Comparison of ENCODE assay signal across 11 mouse cellular contexts in genomic region chr8:70656193-70656790, GRCm38 (mm10). TPM values are rescaled to one million over a fixed set of nuclear protein-coding genes. Genes with fewer than 3 reads are reported as not detected.
DNase-seq lines count a peak whose midpoint lies in the region; ATAC-seq lines count a peak whose summit lies in the region.
"Had no signal": no experiment of that assay in that cellular context is flagged by ENCODE, and none has a peak within 500 bp of the region (broad histone marks: within the 10 kb centered on the region; RNA-seq: fewer than 3 reads in every experiment).

No protein-coding gene starts in this region.

- 9% methylated on average over 13 of the region's 13 CpGs for WGBS in forebrain, embryonic 16.5 days
- 44% methylated on average over 13 of the region's 13 CpGs for WGBS in midbrain, embryonic 10.5 days
- 77% methylated on average over 13 of the region's 13 CpGs for WGBS in heart, embryonic 10.5 days

- peak; percentile 32 for DNase-seq in left cerebral cortex, postnatal 4 days
- no peak for DNase-seq in left cerebral cortex, postnatal 14 days (ENCODE audit: low spot score in 2 of 2)
- DNase-seq in midbrain, embryonic 10.5 days (ENCODE audit: low spot score), result peak; percentile 60
- no peak for DNase-seq in adrenal gland, postnatal 25 days
- DNase-seq in heart, embryonic 10.5 days (ENCODE audit: low spot score), result no peak
- no peak for DNase-seq in ovary, postnatal 14 days (ENCODE audit: low spot score)
- no peak for DNase-seq in testis, postnatal 10 days (ENCODE audit: low spot score)
- DNase-seq: heart, postnatal 36 days; liver; lung, postnatal 4 days had no signal

- H3K9me3 ChIP-seq in forebrain, embryonic 16.5 days (ENCODE audit: control insufficient read depth, low read length), result no peaks in the 10 kb centered on the region
- no peaks in the 10 kb centered on the region for H3K9me3 ChIP-seq in midbrain, embryonic 10.5 days (replicated peaks)
- no peaks in the 10 kb centered on the region for H3K9me3 ChIP-seq in heart, embryonic 10.5 days

- H3K4me3 ChIP-seq in forebrain, embryonic 16.5 days (replicated peaks; ENCODE audit: low read length), result no peak overlapping the region
- H3K4me3 ChIP-seq in midbrain, embryonic 10.5 days, result peak overlapping the region; percentile 34; the same call in 1 of the 2 replicates
- no peak overlapping the region for H3K4me3 ChIP-seq in heart, embryonic 10.5 days

- ATAC-seq in forebrain, embryonic 16.5 days, result peak; percentile 5; the same call in 1 of the 2 replicates

- no peak overlapping the region for H3K9ac ChIP-seq in forebrain, embryonic 16.5 days (replicated peaks; ENCODE audit: low read depth, low read length)

- H3K27ac ChIP-seq in forebrain, embryonic 16.5 days (ENCODE audit: low read length), result peak overlapping the region; percentile 75
- H3K27ac ChIP-seq in midbrain, embryonic 10.5 days (replicated peaks), result peak overlapping the region; percentile 93
- no peak overlapping the region for H3K27ac ChIP-seq in heart, embryonic 10.5 days

- no peaks in the 10 kb centered on the region for H3K36me3 ChIP-seq in forebrain, embryonic 16.5 days (ENCODE audit: control insufficient read depth, insufficient read depth)
- peaks cover 37% of the 10 kb centered on the region for H3K36me3 ChIP-seq in midbrain, embryonic 10.5 days
- H3K36me3 ChIP-seq in heart, embryonic 10.5 days, result peaks cover 41% of the 10 kb centered on the region

- peak overlapping the region; percentile 13; the same call in 1 of the 2 replicates for H3K4me2 ChIP-seq in forebrain, embryonic 16.5 days (ENCODE audit: low read length)

- no peaks in the 10 kb centered on the region for H3K27me3 ChIP-seq in forebrain, embryonic 16.5 days (replicated peaks; ENCODE audit: control insufficient read depth, insufficient read depth, low read length)
- H3K27me3 ChIP-seq in midbrain, embryonic 10.5 days (ENCODE audit: low read depth, poor library complexity, severe bottlenecking), result no peaks in the 10 kb centered on the region
- H3K27me3 ChIP-seq in heart, embryonic 10.5 days (ENCODE audit: insufficient read depth, poor library complexity, severe bottlenecking), result no peaks in the 10 kb centered on the region

- intact Hi-C loops in left cerebral cortex, postnatal 4 days (cut with DNase I), result no loop called here
- intact Hi-C loops in left cerebral cortex, postnatal 14 days (cut with DNase I), result loop anchor here (5.0 kb wide), 1 partner anchor 44 kb away; no protein-coding TSS in a partner anchor

- peaks cover 33% of the 10 kb centered on the region for H3K4me1 ChIP-seq in forebrain, embryonic 16.5 days (replicated peaks; ENCODE audit: control insufficient read depth, insufficient read depth, low read length)
- peaks cover 82% of the 10 kb centered on the region for H3K4me1 ChIP-seq in midbrain, embryonic 10.5 days
- peaks cover 31% of the 10 kb centered on the region for H3K4me1 ChIP-seq in heart, embryonic 10.5 days

RNA-seq across cellular contexts. Expression of gene Pgpep1, which starts 3.9 kb away (rescaled TPM):
- total RNA-seq in left cerebral cortex, postnatal 4 days (2021), result 10 to 100 TPM; 29.7 to 30.5 TPM
- total RNA-seq in left cerebral cortex, postnatal 14 days (2021), result 10 to 100 TPM; 14.8 to 19.0 TPM
- 60.3 and 65.7 TPM in 2 replicates for polyA plus RNA-seq in forebrain, embryonic 16.5 days (2015; fragmentation: Nextera tagmentation; extraction: Ambion mirVana)
- 51.8 and 89.7 TPM in 2 replicates for polyA plus RNA-seq in midbrain, embryonic 10.5 days (2016; fragmentation: Nextera tagmentation; extraction: Ambion mirVana)
- 98.1 and 129 TPM in 2 replicates for total RNA-seq in adrenal gland, postnatal 25 days (2021)
- 38.0 and 42.0 TPM in 2 replicates for polyA plus RNA-seq in heart, embryonic 10.5 days (2016; fragmentation: Nextera tagmentation; extraction: Ambion mirVana)

RNA-seq across cellular contexts. Expression of gene Lsm4, which starts 16.8 kb away (rescaled TPM):
- 10 to 100 TPM; 85.2 to 93.7 TPM for total RNA-seq in left cerebral cortex, postnatal 4 days (2021)
- total RNA-seq in left cerebral cortex, postnatal 14 days (2021), result 10 to 100 TPM; 64.3 to 69.7 TPM
- 166 and 168 TPM in 2 replicates for polyA plus RNA-seq in forebrain, embryonic 16.5 days (2015; fragmentation: Nextera tagmentation; extraction: Ambion mirVana)
- polyA plus RNA-seq in midbrain, embryonic 10.5 days (2016; fragmentation: Nextera tagmentation; extraction: Ambion mirVana), result 315 and 355 TPM in 2 replicates
- 66.1 and 86.8 TPM in 2 replicates for total RNA-seq in adrenal gland, postnatal 25 days (2021)
- polyA plus RNA-seq in heart, embryonic 10.5 days (2016; fragmentation: Nextera tagmentation; extraction: Ambion mirVana), result 344 and 410 TPM in 2 replicates

RNA-seq across cellular contexts. Expression of gene Gdf15, which starts 24.0 kb away (rescaled TPM):
- total RNA-seq in left cerebral cortex, postnatal 4 days (2021), result not detected
- not detected for total RNA-seq in left cerebral cortex, postnatal 14 days (2021)
- polyA plus RNA-seq in forebrain, embryonic 16.5 days (2015; fragmentation: Nextera tagmentation; extraction: Ambion mirVana), result 0.20 TPM in 1 of 2 replicates, not detected in the other
- not detected in 2 replicates for polyA plus RNA-seq in midbrain, embryonic 10.5 days (2016; fragmentation: Nextera tagmentation; extraction: Ambion mirVana)
- total RNA-seq in adrenal gland, postnatal 25 days (2021), result 2.2 and 5.7 TPM in 2 replicates
- polyA plus RNA-seq in heart, embryonic 10.5 days (2016; fragmentation: Nextera tagmentation; extraction: Ambion mirVana), result 0.43 and 1.6 TPM in 2 replicates

RNA-seq across cellular contexts. Expression of gene Lrrc25, which starts 40.3 kb away (rescaled TPM):
- 1 to 10 TPM; 1.1 to 1.3 TPM for total RNA-seq in left cerebral cortex, postnatal 4 days (2021)
- total RNA-seq in left cerebral cortex, postnatal 14 days (2021), result under 1 TPM; 0.90 to 0.97 TPM
- 0.61 and 1.1 TPM in 2 replicates for polyA plus RNA-seq in forebrain, embryonic 16.5 days (2015; fragmentation: Nextera tagmentation; extraction: Ambion mirVana)
- 1.1 and 1.2 TPM in 2 replicates for polyA plus RNA-seq in midbrain, embryonic 10.5 days (2016; fragmentation: Nextera tagmentation; extraction: Ambion mirVana)
- total RNA-seq in adrenal gland, postnatal 25 days (2021), result 1.0 and 2.2 TPM in 2 replicates
- 0.15 and 1.4 TPM in 2 replicates for polyA plus RNA-seq in heart, embryonic 10.5 days (2016; fragmentation: Nextera tagmentation; extraction: Ambion mirVana)

RNA-seq across cellular contexts. Expression of gene Jund, which starts 42.5 kb away (rescaled TPM):
- total RNA-seq in left cerebral cortex, postnatal 4 days (2021), result 100 to 1,000 TPM; 146 to 158 TPM
- total RNA-seq in left cerebral cortex, postnatal 14 days (2021), result 100 to 1,000 TPM; 165 to 193 TPM
- polyA plus RNA-seq in forebrain, embryonic 16.5 days (2015; fragmentation: Nextera tagmentation; extraction: Ambion mirVana), result 54.6 and 57.7 TPM in 2 replicates
- polyA plus RNA-seq in midbrain, embryonic 10.5 days (2016; fragmentation: Nextera tagmentation; extraction: Ambion mirVana), result 62.5 and 78.6 TPM in 2 replicates
- total RNA-seq in adrenal gland, postnatal 25 days (2021), result 191 and 217 TPM in 2 replicates
- polyA plus RNA-seq in heart, embryonic 10.5 days (2016; fragmentation: Nextera tagmentation; extraction: Ambion mirVana), result 76.3 and 116 TPM in 2 replicates

Comparison
In these comparisons a context has a peak if more than half of its experiments do, and no peak if none do; other contexts are left out.
1. DNase-seq: peak in left cerebral cortex, postnatal 4 days (single experiment) and midbrain, embryonic 10.5 days (single experiment); none in left cerebral cortex, postnatal 14 days (0 of 2), adrenal gland, postnatal 25 days (single experiment), heart, embryonic 10.5 days (single experiment), ovary, postnatal 14 days (single experiment) and testis, postnatal 10 days (single experiment).